Mouse (Mus musculus) heart, embryonic 13.5 days (tissue): ENCODE results near the gene Fam170b. TPM values are rescaled to one million over a fixed set of nuclear protein-coding genes. Genes with fewer than 3 reads are reported as not detected.

Experiments used
- ATAC-seq: fragments of 200-750 bp; cut with Nextera tagmentation; 2 replicates; pipeline ENCODE4 v1.8.0; 2017; ENCODE audit warnings: moderate TSS enrichment; ENCODE audit not compliant: insufficient number of reproducible peaks, low FRiP score, low TSS enrichment; ENCODE audit errors: extremely low read depth
- H3K27ac ChIP-seq: fragments of 300-500 bp; sonication (generic); replicated peaks from 2 replicates; pipeline ENCODE4 v1.5.1; 2015; ENCODE audit warnings: moderate library complexity, mild to moderate bottlenecking, inconsistent platforms
- H3K27me3 ChIP-seq: fragments of 300-500 bp; sonication (generic); replicated peaks from 2 replicates; pipeline ENCODE4 v1.6.1; 2015; ENCODE audit warnings: mild to moderate bottlenecking, inconsistent platforms
- H3K36me3 ChIP-seq: fragments of 300-500 bp; sonication (generic); 2 replicates; pipeline ENCODE4 v1.6.1; 2015; ENCODE audit warnings: mild to moderate bottlenecking, inconsistent platforms
- H3K4me1 ChIP-seq: fragments of 300-500 bp; sonication (generic); 2 replicates; pipeline ENCODE4 v1.6.1; 2015; ENCODE audit warnings: inconsistent platforms
- H3K4me2 ChIP-seq: fragments of 300-500 bp; sonication (generic); 2 replicates; pipeline ENCODE4 v1.6.1; 2015; ENCODE audit warnings: inconsistent platforms, mild to moderate bottlenecking, moderate library complexity
- H3K4me3 ChIP-seq: fragments of 300-500 bp; sonication (generic); 2 replicates; pipeline ENCODE4 v1.5.1; 2015; ENCODE audit warnings: moderate library complexity, mild to moderate bottlenecking, inconsistent platforms
- H3K9ac ChIP-seq: fragments of 300-500 bp; sonication (generic); 2 replicates; pipeline ENCODE4 v1.6.1; 2015; ENCODE audit warnings: inconsistent platforms, mild to moderate bottlenecking, moderate library complexity
- H3K9me3 ChIP-seq: fragments of 300-500 bp; sonication (generic); 2 replicates; pipeline ENCODE4 v1.6.1; 2016; ENCODE audit warnings: inconsistent platforms
- whole genome bisulfite sequencing: fragments of 180-500 bp; shearing (Covaris S2); methylation state at CpG from one replicate; pipeline ENCODE4 v1.1.7; 2015; ENCODE audit warnings: mixed read lengths; 5-methylcytosine and 5-hydroxymethylcytosine counted together
- polyA plus RNA-seq: library from polyadenylated mRNA; unstranded; fragments of >200 nt; fragmentation: Nextera tagmentation; extraction: Ambion mirVana; gene quantifications from 2 replicates; pipeline ENCODE4 v1.2.1, GENCODE M21; 2015

Gene Fam170b
- 0.08 and 0.20 TPM in 2 replicates for polyA plus RNA-seq

DNA sequence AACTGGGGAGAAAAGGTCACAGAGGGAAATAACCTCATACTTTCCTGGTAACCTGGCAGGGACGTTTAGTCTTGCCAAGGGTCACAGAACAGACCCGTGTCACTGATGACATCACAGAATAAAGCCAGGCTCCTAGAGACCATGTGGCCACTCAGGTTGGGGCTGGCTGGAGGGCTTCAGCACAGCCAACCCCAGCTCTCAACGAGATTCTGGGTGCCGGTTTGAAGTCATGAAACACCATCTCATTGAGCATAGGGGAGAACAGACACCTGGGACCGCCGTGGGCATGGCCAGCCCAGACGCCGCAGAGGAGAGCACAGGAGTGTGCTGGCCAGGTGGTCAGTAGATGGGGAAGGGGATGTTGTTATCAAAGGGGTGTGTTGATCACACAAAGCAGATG is at the start of gene Fam170b:
Gene Fam170b, plus strand, starts transcription at position 116 of the 400 bp plus-strand sequence.
- no peak within 1 kb of the TSS for H3K4me2 ChIP-seq
- H3K4me3 ChIP-seq: no peak within 1 kb of the TSS
- no peak for ATAC-seq
- H3K27ac ChIP-seq: no peak within 1 kb of the TSS
- peaks cover 19% of the 10 kb centered on the region for H3K4me1 ChIP-seq
- peaks cover 5% of the 10 kb centered on the region; the same call in 1 of the 2 replicates for H3K27me3 ChIP-seq
- WGBS: 74% methylated on average over 8 of the region's 8 CpGs
- H3K9me3 ChIP-seq: no peaks in the 10 kb centered on the region
- H3K36me3 ChIP-seq: no peaks in the 10 kb centered on the region
- H3K9ac ChIP-seq: no peak within 1 kb of the TSS

DNA sequence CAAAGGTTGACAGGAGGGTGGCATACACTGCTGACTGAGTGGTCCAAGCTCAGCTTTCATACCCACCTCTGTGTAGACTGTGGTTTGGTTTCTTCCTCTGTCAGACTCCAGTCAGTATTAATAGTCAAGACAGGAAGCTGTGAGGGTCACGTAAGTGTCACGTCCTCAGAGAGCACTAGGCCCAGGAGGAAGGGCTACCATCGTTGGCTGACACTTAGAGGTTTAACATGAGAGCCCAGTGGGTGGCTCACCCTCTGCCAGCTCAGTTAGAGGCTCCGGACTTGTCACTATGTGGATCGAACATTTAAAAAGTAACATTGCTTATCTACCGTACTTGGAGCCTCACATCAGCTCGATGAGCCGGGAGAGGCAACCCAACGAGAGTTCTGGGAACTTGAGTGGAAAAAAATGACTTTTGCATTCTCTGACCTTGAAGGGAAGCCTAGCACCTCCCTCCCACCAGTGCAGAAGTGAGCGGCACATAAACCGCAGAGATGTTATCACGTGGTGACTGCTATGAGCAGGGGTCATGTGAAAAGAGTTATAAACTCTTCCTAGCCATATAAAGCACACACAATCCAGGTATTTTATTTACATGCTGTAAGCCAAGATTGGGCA is 49.5 kb upstream of the Fam170b start:
- H3K27me3 ChIP-seq: no peaks in the 10 kb centered on the region
- H3K9ac ChIP-seq: no peak overlapping the region
- WGBS: 42% methylated on average over 12 of the region's 12 CpGs
- H3K36me3 ChIP-seq: no peaks in the 10 kb centered on the region
- H3K4me1 ChIP-seq: peaks cover 7% of the 10 kb centered on the region
- no peaks in the 10 kb centered on the region for H3K9me3 ChIP-seq
- no peak overlapping the region for H3K4me3 ChIP-seq
- no peak overlapping the region for H3K4me2 ChIP-seq
- ATAC-seq: no peak
- no peak overlapping the region; the same call in 1 of the 2 replicates for H3K27ac ChIP-seq

- H3K36me3 ChIP-seq: no peaks in the 10 kb centered on the region
These were observed 49.0 kb upstream of the Fam170b start for GRCm38 (mm10) chr14:32784748-32785134.

GRCm38 (mm10) chr14:32785556-32786130 is 48.1 kb upstream of the Fam170b start, which contains the start of gene Tmem273:
Tmem273 (plus strand) TSS chr14:32785963.
- Histone ChIP-seq H3K27me3 (no peaks in the 10 kb centered on the region), H3K4me3 (no peak within 1 kb of the TSS), H3K4me1 (peaks cover 7% of the 10 kb centered on the region), H3K27ac (no peak within 1 kb of the TSS), H3K9me3 (no peaks in the 10 kb centered on the region), H3K36me3 (no peaks in the 10 kb centered on the region), H3K4me2 (no peak within 1 kb of the TSS), H3K9ac (no peak within 1 kb of the TSS)
- WGBS: 69% methylated on average over 3 of the region's 3 CpGs
- ATAC-seq: no peak

More at GRCm38 (mm10) chr14:32784748-32785134, 49.0 kb upstream of the Fam170b start:
- Histone ChIP-seq H3K9me3 (no peaks in the 10 kb centered on the region), H3K4me3 (no peak overlapping the region), H3K4me1 (peaks cover 7% of the 10 kb centered on the region), H3K9ac (no peak overlapping the region), H3K27me3 (no peaks in the 10 kb centered on the region), H3K4me2 (no peak overlapping the region), H3K27ac (no peak overlapping the region)
- 72% methylated on average over 4 of the region's 4 CpGs for WGBS
- ATAC-seq: no peak

- Histone ChIP-seq H3K36me3 (no peaks in the 10 kb centered on the region), H3K9me3 (no peaks in the 10 kb centered on the region), H3K27ac (no peak overlapping the region), H3K4me2 (no peak overlapping the region), H3K27me3 (no peaks in the 10 kb centered on the region), H3K4me1 (peaks cover 7% of the 10 kb centered on the region), H3K9ac (no peak overlapping the region), H3K4me3 (no peak overlapping the region)
- 57% methylated on average over 5 of the region's 5 CpGs for WGBS
- no peak for ATAC-seq
These were observed 46.1 kb upstream of the Fam170b start for GRCm38 (mm10) chr14:32787691-32788090.

DNA sequence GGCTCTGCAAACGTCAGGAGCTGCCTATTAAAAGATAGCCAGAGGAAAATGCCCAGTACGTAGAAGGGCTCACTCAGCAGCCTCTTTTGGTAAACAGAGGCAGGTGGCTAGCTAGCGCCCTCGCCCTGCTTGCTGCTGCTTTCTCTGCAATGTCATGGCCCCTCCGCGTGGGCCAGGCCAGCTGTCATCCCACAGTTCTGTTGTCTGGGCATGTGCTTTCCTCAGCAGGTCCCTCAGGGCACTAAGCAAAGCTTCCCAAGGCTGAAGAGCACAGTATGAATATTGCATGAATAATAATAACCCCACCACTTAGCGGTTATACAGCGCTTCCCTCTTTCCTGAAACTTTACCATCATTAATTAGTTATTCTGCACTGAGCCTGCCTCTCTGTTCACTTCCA is 37.4 kb upstream of the Fam170b start:
- Histone ChIP-seq H3K4me3 (no peak overlapping the region), H3K27me3 (peaks cover 10% of the 10 kb centered on the region; the same call in 1 of the 2 replicates), H3K4me2 (no peak overlapping the region), H3K36me3 (no peaks in the 10 kb centered on the region), H3K4me1 (peaks cover 8% of the 10 kb centered on the region), H3K27ac (no peak overlapping the region), H3K9me3 (no peaks in the 10 kb centered on the region), H3K9ac (no peak overlapping the region)
- 72% methylated on average over 8 of the region's 8 CpGs for WGBS
- ATAC-seq: no peak

- Histone ChIP-seq H3K4me1 (peaks cover 8% of the 10 kb centered on the region), H3K36me3 (no peaks in the 10 kb centered on the region), H3K27me3 (peaks cover 10% of the 10 kb centered on the region; the same call in 1 of the 2 replicates), H3K9me3 (no peaks in the 10 kb centered on the region), H3K9ac (no peak overlapping the region), H3K4me2 (no peak overlapping the region), H3K4me3 (no peak overlapping the region), H3K27ac (no peak overlapping the region)
- no peak for ATAC-seq
- 65% methylated on average over 2 of the region's 2 CpGs for WGBS
These were observed 36.0 kb upstream of the Fam170b start for GRCm38 (mm10) chr14:32797803-32798202.

DNA sequence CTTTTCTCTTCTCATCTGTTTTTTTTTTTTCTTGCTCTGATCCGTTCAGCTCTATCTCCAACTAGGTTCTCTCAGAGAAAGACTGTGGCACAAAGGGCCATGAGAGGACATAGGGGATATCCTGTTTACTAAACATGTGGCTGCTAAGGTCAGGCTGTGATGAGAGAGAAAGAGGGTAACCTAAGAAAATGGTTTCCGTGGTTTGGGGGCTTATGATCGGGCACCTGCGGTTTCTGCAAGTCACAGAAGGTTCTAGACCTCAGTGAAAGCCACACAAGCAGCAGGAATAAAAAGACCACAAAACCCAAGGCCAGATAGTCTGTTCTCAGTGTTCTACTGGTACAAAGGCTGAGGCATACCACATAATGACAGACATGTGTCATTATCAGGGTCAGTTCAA is 35.4 kb upstream of the Fam170b start:
- peaks cover 10% of the 10 kb centered on the region; the same call in 1 of the 2 replicates for H3K27me3 ChIP-seq
- ATAC-seq: no peak
- no peak overlapping the region for H3K4me2 ChIP-seq

GRCm38 (mm10) chr14:32800048-32800447 is 33.7 kb upstream of the Fam170b start:
- no peak overlapping the region for H3K9ac ChIP-seq
- no peaks in the 10 kb centered on the region for H3K36me3 ChIP-seq
- peaks cover 8% of the 10 kb centered on the region for H3K4me1 ChIP-seq
- no peak overlapping the region for H3K4me2 ChIP-seq
- ATAC-seq: no peak
- H3K9me3 ChIP-seq: no peaks in the 10 kb centered on the region
- H3K27ac ChIP-seq: no peak overlapping the region
- WGBS: 58% methylated on average over 7 of the region's 7 CpGs
- H3K27me3 ChIP-seq: peaks cover 12% of the 10 kb centered on the region; the same call in 1 of the 2 replicates
- no peak overlapping the region for H3K4me3 ChIP-seq

More for the DNA sequence above, 35.4 kb upstream of the Fam170b start:
- Histone ChIP-seq H3K36me3 (no peaks in the 10 kb centered on the region), H3K27ac (no peak overlapping the region), H3K4me3 (no peak overlapping the region), H3K9me3 (no peaks in the 10 kb centered on the region), H3K4me1 (peaks cover 8% of the 10 kb centered on the region), H3K9ac (no peak overlapping the region)
- WGBS: 80% methylated on average over 4 of the region's 4 CpGs

DNA sequence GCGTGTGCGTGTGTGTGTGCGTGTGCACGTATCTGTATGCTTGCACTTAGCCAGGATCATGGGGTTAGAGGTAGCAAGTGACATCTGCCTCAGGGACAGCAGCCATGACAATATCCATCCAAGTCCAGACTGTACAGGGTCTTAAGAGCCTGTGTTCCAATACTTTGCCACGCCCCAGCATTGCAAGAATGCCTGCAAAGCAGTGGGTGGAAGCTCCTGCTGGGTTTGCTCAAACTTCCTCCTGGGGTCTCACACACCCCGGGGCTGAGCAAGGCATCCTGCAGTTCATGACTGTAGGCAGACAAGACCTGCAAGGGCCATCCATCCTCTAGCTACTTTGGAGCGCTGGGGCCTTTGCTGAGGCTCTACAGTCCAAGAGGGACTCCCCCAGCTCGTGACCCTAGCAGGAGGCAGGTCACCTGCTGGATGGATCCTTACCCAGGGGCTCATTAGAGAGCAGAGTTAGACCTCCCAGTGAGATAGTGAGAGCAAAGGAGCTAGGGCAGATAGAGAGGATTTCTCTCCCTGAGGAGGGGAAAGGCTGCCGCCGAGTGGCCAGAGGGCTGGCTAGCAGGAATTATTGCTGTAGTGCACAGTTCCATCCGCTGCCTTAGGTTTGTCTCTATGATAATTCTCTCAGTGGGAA is 32.6 kb upstream of the Fam170b start:
- H3K27ac ChIP-seq: no peak overlapping the region
- H3K27me3 ChIP-seq: peaks cover 12% of the 10 kb centered on the region; the same call in 1 of the 2 replicates
- peaks cover 8% of the 10 kb centered on the region for H3K4me1 ChIP-seq
- H3K36me3 ChIP-seq: no peaks in the 10 kb centered on the region
- no peaks in the 10 kb centered on the region for H3K9me3 ChIP-seq
- H3K9ac ChIP-seq: no peak overlapping the region
- H3K4me3 ChIP-seq: no peak overlapping the region
- H3K4me2 ChIP-seq: no peak overlapping the region
- no peak for ATAC-seq
- 59% methylated on average over 11 of the region's 11 CpGs for WGBS

DNA sequence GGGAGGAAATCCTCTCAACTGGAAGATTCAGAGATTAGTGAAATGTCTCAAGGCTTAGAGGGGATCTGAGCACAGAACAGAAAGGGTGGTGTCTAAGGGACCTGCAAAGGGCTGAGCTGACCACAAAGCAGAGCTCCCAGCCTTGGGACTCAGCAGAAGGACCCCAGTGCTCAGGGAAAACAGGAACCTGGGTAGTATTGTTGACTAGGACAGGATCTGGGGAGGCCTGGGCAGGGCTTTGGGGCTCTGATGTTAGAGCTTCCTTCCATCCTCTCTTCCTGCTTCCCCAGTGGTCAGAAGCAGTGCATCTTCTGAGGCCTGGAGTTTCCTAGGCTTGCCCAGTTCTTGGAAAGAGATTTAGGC is 32.1 kb upstream of the Fam170b start:
- H3K36me3 ChIP-seq: no peaks in the 10 kb centered on the region
- no peak overlapping the region for H3K4me3 ChIP-seq
- H3K4me1 ChIP-seq: peaks cover 8% of the 10 kb centered on the region
- H3K27me3 ChIP-seq: peaks cover 10% of the 10 kb centered on the region; the same call in 1 of the 2 replicates
- H3K4me2 ChIP-seq: no peak overlapping the region
- H3K9ac ChIP-seq: no peak overlapping the region
- no peak overlapping the region for H3K27ac ChIP-seq
- no peaks in the 10 kb centered on the region for H3K9me3 ChIP-seq
- no peak for ATAC-seq
